Mouse (Mus musculus) MEL (cell line): ENCODE data around the gene Zfp507. TPM values are rescaled to one million over a fixed set of nuclear protein-coding genes. Genes with fewer than 3 reads are reported as not detected.

Source experiments
- DNase-seq: peaks from one replicate; pipeline ENCODE4 v3.0.0; 2011; ENCODE audit warnings: low read depth, low spot score
- H3K27ac ChIP-seq: 2 replicates; pipeline ENCODE4 v1.5.1; 2012; ENCODE audit warnings: low read depth, mild to moderate bottlenecking, control low read depth, low read length, moderate library complexity; ENCODE audit not compliant: control insufficient read depth
- H3K27me3 ChIP-seq, 2 experiments: fragments of 150-350 bp in 1 of 2; sonication (generic) in 1 of 2; 2 replicates each; pipeline ENCODE4 v1.6.1; 2012; ENCODE audit warnings: low read length in 2 of 2, mild to moderate bottlenecking in 2 of 2, improper control_type of control experiment in 1 of 2, moderate library complexity in 1 of 2; ENCODE audit not compliant: insufficient read depth in 2 of 2, control insufficient read depth in 1 of 2
- H3K36me3 ChIP-seq, 2 experiments: 2 replicates each; pipeline ENCODE4 v1.6.1; 2012 to 2014; ENCODE audit warnings: low read length in 2 of 2, improper control_type of control experiment in 1 of 2, inconsistent platforms in 1 of 2, mild to moderate bottlenecking in 1 of 2; ENCODE audit not compliant: insufficient read depth in 2 of 2, control insufficient read depth in 1 of 2
- H3K4me1 ChIP-seq, 2 experiments: fragments of 150-350 bp in 1 of 2; sonication (generic) in 1 of 2; 2 replicates each; pipeline ENCODE4 v1.6.1; 2012; ENCODE audit warnings: low read length in 2 of 2, improper control_type of control experiment in 1 of 2, mild to moderate bottlenecking in 1 of 2; ENCODE audit not compliant: insufficient read depth in 2 of 2, control insufficient read depth in 1 of 2
- H3K4me3 ChIP-seq, 2 experiments: fragments of 150-350 bp in 1 of 2; sonication (generic) in 1 of 2; 2 replicates each; pipeline ENCODE4 v1.5.1; 2012; ENCODE audit warnings: low read depth in 2 of 2, low read length in 2 of 2, mild to moderate bottlenecking in 2 of 2, moderate library complexity in 2 of 2, control low read depth in 1 of 2, improper control_type of control experiment in 1 of 2; ENCODE audit not compliant: control insufficient read depth in 1 of 2, insufficient read depth in 1 of 2
- H3K79me2 ChIP-seq: 2 replicates; pipeline ENCODE4 v1.6.1; 2012; ENCODE audit warnings: mild to moderate bottlenecking, low read length, moderate library complexity; ENCODE audit not compliant: control insufficient read depth, poor library complexity, insufficient read depth
- H3K9ac ChIP-seq: 2 replicates; pipeline ENCODE4 v1.6.1; 2012; ENCODE audit warnings: low read depth, mild to moderate bottlenecking, control low read depth, low read length, moderate library complexity; ENCODE audit not compliant: control insufficient read depth, poor library complexity, severe bottlenecking
- H3K9me3 ChIP-seq: fragments of 150-350 bp; sonication (generic); replicated peaks from 2 replicates; pipeline ENCODE4 v1.6.1; 2012; ENCODE audit warnings: mild to moderate bottlenecking, low read length, improper control_type of control experiment, moderate library complexity; ENCODE audit not compliant: insufficient read depth
- BHLHE40 ChIP-seq: IDR thresholded peaks from 2 replicates; pipeline ENCODE4 v1.6.1; 2012; ENCODE audit warnings: low read depth, mild to moderate bottlenecking, inconsistent platforms, low read length, improper control_type of control experiment, borderline replicate concordance
- CHD2 ChIP-seq: IDR thresholded peaks from 2 replicates; pipeline ENCODE4 v1.6.1; 2011; ENCODE audit warnings: low read length, improper control_type of control experiment
- E2F4 ChIP-seq: IDR thresholded peaks from 2 replicates; pipeline ENCODE4 v1.6.1; 2011; ENCODE audit warnings: low read depth, low read length, improper control_type of control experiment, borderline replicate concordance
- EP300 ChIP-seq, 2 experiments: IDR thresholded peaks; 2 replicates each; pipeline ENCODE4 v1.6.1; 2011; ENCODE audit warnings: improper control_type of control experiment in 2 of 2, low read length in 2 of 2, low read depth in 1 of 2, mild to moderate bottlenecking in 1 of 2
- ETS1 ChIP-seq: IDR thresholded peaks from 2 replicates; pipeline ENCODE4 v1.6.1; 2012; ENCODE audit warnings: low read depth, mild to moderate bottlenecking, inconsistent platforms, low read length, improper control_type of control experiment, moderate library complexity
- GABPA ChIP-seq: IDR thresholded peaks from 2 replicates; pipeline ENCODE4 v1.6.1; 2012; ENCODE audit warnings: low read depth, mild to moderate bottlenecking, inconsistent platforms, low read length, improper control_type of control experiment, moderate library complexity
- GATA1 ChIP-seq: IDR thresholded peaks from 2 replicates; pipeline ENCODE4 v1.6.1; 2011; ENCODE audit warnings: low read depth, low read length, improper control_type of control experiment
- MAX ChIP-seq: IDR thresholded peaks from 2 replicates; pipeline ENCODE4 v1.6.1; 2011; ENCODE audit warnings: low read length, improper control_type of control experiment
- MAZ ChIP-seq: IDR thresholded peaks from 2 replicates; pipeline ENCODE4 v1.6.1; 2012; ENCODE audit warnings: low read depth, mild to moderate bottlenecking, inconsistent platforms, low read length, improper control_type of control experiment
- MEF2A ChIP-seq: IDR thresholded peaks from 2 replicates; pipeline ENCODE4 v1.6.1; 2014; ENCODE audit warnings: low read depth, mild to moderate bottlenecking, inconsistent platforms, low read length, improper control_type of control experiment; ENCODE audit not compliant: poor library complexity, insufficient replicate concordance, severe bottlenecking; ENCODE audit errors: extremely low read depth
- MXI1 ChIP-seq: IDR thresholded peaks from 2 replicates; pipeline ENCODE4 v1.6.1; 2011; ENCODE audit warnings: mild to moderate bottlenecking, low read depth, low read length, improper control_type of control experiment
- MYB ChIP-seq: IDR thresholded peaks from 2 replicates; pipeline ENCODE4 v1.6.1; 2011; ENCODE audit warnings: mild to moderate bottlenecking, low read depth, low read length, improper control_type of control experiment
- MYC ChIP-seq: IDR thresholded peaks from 2 replicates; pipeline ENCODE4 v1.6.1; 2011; ENCODE audit warnings: low read depth, mild to moderate bottlenecking, low read length, improper control_type of control experiment, moderate library complexity
- SIN3A ChIP-seq: IDR thresholded peaks from 2 replicates; pipeline ENCODE4 v1.6.1; 2012; ENCODE audit warnings: low read length, improper control_type of control experiment, inconsistent platforms
- SMC3 ChIP-seq: IDR thresholded peaks from 2 replicates; pipeline ENCODE4 v1.6.1; 2011; ENCODE audit warnings: low read depth, low read length, improper control_type of control experiment
- TBP ChIP-seq: IDR thresholded peaks from 2 replicates; pipeline ENCODE4 v1.8.0; 2011; ENCODE audit warnings: low read depth, low read length, improper control_type of control experiment
- TCF12 ChIP-seq: IDR thresholded peaks from 2 replicates; pipeline ENCODE4 v1.6.1; 2014; ENCODE audit warnings: low read depth, mild to moderate bottlenecking, inconsistent platforms, low read length, improper control_type of control experiment, moderate library complexity
- UBTF ChIP-seq: IDR thresholded peaks from 2 replicates; pipeline ENCODE4 v1.6.1; 2012; ENCODE audit warnings: low read depth, mild to moderate bottlenecking, inconsistent platforms, low read length, improper control_type of control experiment, moderate library complexity, borderline replicate concordance; ENCODE audit not compliant: insufficient read depth
- USF1 ChIP-seq: IDR thresholded peaks from 2 replicates; pipeline ENCODE4 v1.6.1; 2014; ENCODE audit warnings: low read depth, mild to moderate bottlenecking, inconsistent platforms, low read length, improper control_type of control experiment, moderate library complexity
- USF2 ChIP-seq, 2 experiments: IDR thresholded peaks; 2 replicates each; pipeline ENCODE4 v1.6.1; 2011 to 2012; ENCODE audit warnings: improper control_type of control experiment in 2 of 2, low read length in 2 of 2, borderline replicate concordance in 1 of 2, inconsistent platforms in 1 of 2, low read depth in 1 of 2, mild to moderate bottlenecking in 1 of 2; ENCODE audit not compliant: insufficient read depth in 1 of 2
- ZC3H11A ChIP-seq: IDR thresholded peaks from 2 replicates; pipeline ENCODE4 v1.6.1; 2012; ENCODE audit warnings: low read depth, mild to moderate bottlenecking, inconsistent platforms, low read length, improper control_type of control experiment
- ZKSCAN1 ChIP-seq: IDR thresholded peaks from 2 replicates; pipeline ENCODE4 v1.6.1; 2012; ENCODE audit warnings: low read depth, mild to moderate bottlenecking, inconsistent platforms, low read length, improper control_type of control experiment, moderate library complexity
- ZMIZ1 ChIP-seq: IDR thresholded peaks from 2 replicates; pipeline ENCODE4 v1.6.1; 2012; ENCODE audit warnings: low read depth, mild to moderate bottlenecking, inconsistent platforms, low read length, improper control_type of control experiment, moderate library complexity
- ZNF384 ChIP-seq: IDR thresholded peaks from 2 replicates; pipeline ENCODE4 v1.6.1; 2012; ENCODE audit warnings: low read depth, mild to moderate bottlenecking, inconsistent platforms, low read length, improper control_type of control experiment
- polyA plus RNA-seq, 2 experiments: library from polyadenylated mRNA; stranded (reverse) in 1 of 2; unstranded in 1 of 2; fragments of >175 nt in 1 of 2; fragments of >200 nt in 1 of 2; gene quantifications; 2 replicates each; pipeline versions ENCODE4 v1.2.1 to v1.2.4; 2012; ENCODE audit warnings: low replicate concordance in 2 of 2, low read depth in 1 of 2; ENCODE audit not compliant: insufficient read length in 2 of 2, insufficient read depth in 1 of 2, missing spikeins in 1 of 2
- total RNA-seq: library from RNA; depleted of rRNA; stranded (reverse); fragments of 300-350 nt; gene quantifications from 2 replicates; pipeline ENCODE4 v1.2.3, GENCODE M21; 2012

Gene Zfp507
- total and polyA plus RNA-seq, 3 experiments = 16.4 to 67.2 (median 17.7) TPM

DNA sequence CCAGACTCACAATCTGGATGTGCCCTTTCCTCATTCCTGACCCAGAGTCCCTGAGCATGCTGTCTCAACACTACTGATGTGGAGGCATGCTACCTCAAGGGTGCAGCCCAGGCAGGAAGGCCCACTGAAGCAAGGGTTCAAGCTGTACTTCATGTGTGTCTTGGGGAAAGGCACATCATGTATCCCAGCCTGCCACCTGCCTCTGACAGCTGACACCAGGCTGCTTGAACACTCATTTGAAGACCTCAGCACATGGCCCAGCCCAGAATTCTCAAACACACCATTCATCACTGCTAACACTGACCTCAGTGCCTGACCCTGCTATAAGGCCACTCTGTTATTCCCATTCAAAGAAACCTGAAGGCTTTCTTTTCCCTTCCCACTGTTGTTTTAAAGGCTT is 20.6 kb downstream of the Zfp507 start:
- H3K9me3 ChIP-seq = no peaks in the 10 kb centered on the region
- H3K9ac ChIP-seq = no peak overlapping the region
- TF ChIP-seq ZNF384 = no peak
- TF ChIP-seq TCF12 = no peak
- TF ChIP-seq CHD2 = no peak
- TF ChIP-seq UBTF = no peak
- no peak for TF ChIP-seq ZMIZ1
- no peak for TF ChIP-seq MXI1
- TF ChIP-seq USF1 = no peak
- no peak for TF ChIP-seq MEF2A
- TF ChIP-seq MAZ = no peak
- no peak for TF ChIP-seq BHLHE40
- no peak for TF ChIP-seq E2F4
- TF ChIP-seq TBP = no peak
- no peak for TF ChIP-seq SIN3A
- no peak for TF ChIP-seq USF2 (IDR thresholded peaks at IDR 0.05; ENCODE audit: borderline replicate concordance in 1 of 2, insufficient read depth in 1 of 2, low read depth in 1 of 2, low read length in 2 of 2)
- no peak for TF ChIP-seq MYB
- no peak for TF ChIP-seq SMC3
- no peaks in the 10 kb centered on the region for H3K27me3 ChIP-seq
- no peak overlapping the region for H3K4me3 ChIP-seq
- H3K27ac ChIP-seq = no peak overlapping the region
- H3K36me3 ChIP-seq = peaks cover 0 to 3% of the 10 kb centered on the region in 2 experiments; a peak in 2 of 4 replicates
- H3K4me1 ChIP-seq = no peaks in the 10 kb centered on the region
- no peaks in the 10 kb centered on the region for H3K79me2 ChIP-seq
- no peak for DNase-seq

DNA sequence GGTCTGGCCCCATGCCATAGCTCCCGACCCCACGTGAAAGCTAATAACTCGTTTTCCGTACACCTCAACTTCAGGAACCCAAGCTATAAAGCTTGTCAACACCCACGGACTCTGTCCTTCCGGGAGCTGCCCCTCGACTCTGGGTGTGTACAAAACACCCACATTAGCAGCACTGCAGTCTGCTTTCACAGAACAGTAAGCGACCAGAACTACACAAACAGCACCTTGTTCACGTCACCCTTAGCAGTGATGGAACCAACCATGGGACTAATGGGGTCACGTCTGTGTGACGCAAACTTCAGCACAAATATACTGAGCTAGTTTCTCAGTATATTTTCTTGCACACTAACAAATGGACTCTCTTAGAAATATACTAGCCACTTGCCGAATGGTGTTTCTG is 28.7 kb downstream of the Zfp507 start:
- H3K4me1 ChIP-seq = peaks cover 0 to 4% of the 10 kb centered on the region in 2 experiments; a peak in 1 of 4 replicates
- DNase-seq = no peak
- no peaks in the 10 kb centered on the region; a peak in 2 of 4 replicates for H3K36me3 ChIP-seq
- H3K4me3 ChIP-seq = no peak overlapping the region
- no peaks in the 10 kb centered on the region for H3K79me2 ChIP-seq
- no peaks in the 10 kb centered on the region for H3K27me3 ChIP-seq
- H3K9ac ChIP-seq = no peak overlapping the region
- TF ChIP-seq GATA1 = no peak
- TF ChIP-seq MYC = no peak
- TF ChIP-seq TCF12 = no peak
- no peak for TF ChIP-seq GABPA
- TF ChIP-seq UBTF = no peak
- TF ChIP-seq ZC3H11A = no peak
- TF ChIP-seq MAX = no peak
- no peak for TF ChIP-seq EP300 (IDR thresholded peaks at IDR 0.05; ENCODE audit: low read depth in 1 of 2, low read length in 2 of 2)
- no peak for TF ChIP-seq MYB
- TF ChIP-seq ZKSCAN1 = no peak
- TF ChIP-seq TBP = no peak
- no peak for TF ChIP-seq ETS1
- TF ChIP-seq, all 39 proteins: peak for 0
- Histone ChIP-seq H3K9me3 (no peaks in the 10 kb centered on the region), H3K27ac (no peak overlapping the region)
